Mouse (Mus musculus): ENCODE measurements at regions not wholly inside any gene's neighbourhood (a gene's known extent, or its start where the extent isn't known, plus 50 kb on each side); places are given as distances from the start of the nearest gene placed in this dataset.

- no peak overlapping the region for H3K27ac ChIP-seq (ENCODE audit: insufficient read depth, low read depth, low read length, poor library complexity, severe bottlenecking)
- no peak overlapping the region for H3K4me3 ChIP-seq (ENCODE audit: insufficient read depth in 1 of 2, low read depth in 1 of 2, low read length in 2 of 2, poor library complexity in 1 of 2, severe bottlenecking in 1 of 2)
- no peaks in the 10 kb centered on the region for H3K36me3 ChIP-seq (ENCODE audit: control insufficient read depth, insufficient read depth, low read length, poor library complexity, severe bottlenecking)
- in situ Hi-C loops (cut with MboI; ENCODE audit: low sequenced_read_pairs in 2 of 2, unreplicated experiment in 2 of 2): loop anchor here in 1 of 2 experiments (25.0 kb wide), 1 partner anchor 1788 kb away; no protein-coding TSS in a partner anchor
- TF ChIP-seq MAFK (IDR thresholded peaks at IDR 0.05; ENCODE audit: insufficient read depth, low read depth, low read length): no peak
- no peak for TF ChIP-seq ZNF384 (IDR thresholded peaks at IDR 0.05; ENCODE audit: low read depth, low read length)
- no peak for TF ChIP-seq CHD2 (IDR thresholded peaks at IDR 0.05; ENCODE audit: low read depth, low read length)
- DNase-seq (ENCODE audit: low read depth, low spot score): no peak
- no peak overlapping the region for H3K9ac ChIP-seq (ENCODE audit: insufficient read depth, low read depth, low read length, poor library complexity, severe bottlenecking)
- H3K9me3 ChIP-seq (ENCODE audit: control insufficient read depth, insufficient read depth, low read depth, low read length): no peaks in the 10 kb centered on the region
- no peaks in the 10 kb centered on the region for H3K4me1 ChIP-seq (ENCODE audit: control insufficient read depth in 2 of 2, insufficient read depth in 2 of 2, low read length in 2 of 2, poor library complexity in 1 of 2)
These were observed 97.0 kb upstream of the Galnt5 start for GRCm38 (mm10) chr2:57900580-57901247.

GRCm38 (mm10) chr2:57905184-57905583 is 92.5 kb upstream of the Galnt5 start:
- DNase-seq (ENCODE audit: low read depth, low spot score): no peak
- TF ChIP-seq ZNF384 (IDR thresholded peaks at IDR 0.05; ENCODE audit: low read depth, low read length) (no peak), CHD2 (IDR thresholded peaks at IDR 0.05; ENCODE audit: low read depth, low read length) (no peak), HCFC1 (IDR thresholded peaks at IDR 0.05; ENCODE audit: borderline replicate concordance, insufficient read depth, low read length) (no peak), ZC3H11A (IDR thresholded peaks at IDR 0.05; ENCODE audit: borderline replicate concordance, low read depth, low read length) (no peak), MAFK (IDR thresholded peaks at IDR 0.05; ENCODE audit: insufficient read depth, low read depth, low read length) (no peak)
- no peak overlapping the region for H3K27ac ChIP-seq (ENCODE audit: insufficient read depth, low read depth, low read length, poor library complexity, severe bottlenecking)
- H3K36me3 ChIP-seq (ENCODE audit: control insufficient read depth, insufficient read depth, low read length, poor library complexity, severe bottlenecking): no peaks in the 10 kb centered on the region
- no peak overlapping the region for H3K4me3 ChIP-seq (ENCODE audit: insufficient read depth in 1 of 2, low read depth in 1 of 2, low read length in 2 of 2, poor library complexity in 1 of 2, severe bottlenecking in 1 of 2)
- H3K9ac ChIP-seq (ENCODE audit: insufficient read depth, low read depth, low read length, poor library complexity, severe bottlenecking): no peak overlapping the region
- in situ Hi-C loops (cut with MboI; ENCODE audit: low sequenced_read_pairs in 2 of 2, unreplicated experiment in 2 of 2): loop anchor here in 1 of 2 experiments (25.0 kb wide), 1 partner anchor 1793 kb away; no protein-coding TSS in a partner anchor
- no peaks in the 10 kb centered on the region for H3K4me1 ChIP-seq (ENCODE audit: control insufficient read depth in 2 of 2, insufficient read depth in 2 of 2, low read length in 2 of 2, poor library complexity in 1 of 2)
- no peaks in the 10 kb centered on the region for H3K9me3 ChIP-seq (ENCODE audit: control insufficient read depth, insufficient read depth, low read depth, low read length)

- no peak overlapping the region for H3K9ac ChIP-seq (ENCODE audit: insufficient read depth, low read depth, low read length, poor library complexity, severe bottlenecking)
- no peaks in the 10 kb centered on the region for H3K36me3 ChIP-seq (ENCODE audit: control insufficient read depth, insufficient read depth, low read length, poor library complexity, severe bottlenecking)
- TF ChIP-seq HCFC1 (IDR thresholded peaks at IDR 0.05; ENCODE audit: borderline replicate concordance, insufficient read depth, low read length) (no peak), CHD2 (IDR thresholded peaks at IDR 0.05; ENCODE audit: low read depth, low read length) (no peak), ZC3H11A (IDR thresholded peaks at IDR 0.05; ENCODE audit: borderline replicate concordance, low read depth, low read length) (no peak), ZNF384 (IDR thresholded peaks at IDR 0.05; ENCODE audit: low read depth, low read length) (no peak), MAFK (IDR thresholded peaks at IDR 0.05; ENCODE audit: insufficient read depth, low read depth, low read length) (no peak)
- no peak overlapping the region for H3K27ac ChIP-seq (ENCODE audit: insufficient read depth, low read depth, low read length, poor library complexity, severe bottlenecking)
- no peak for DNase-seq (ENCODE audit: low read depth, low spot score)
- no peaks in the 10 kb centered on the region for H3K9me3 ChIP-seq (ENCODE audit: control insufficient read depth, insufficient read depth, low read depth, low read length)
- H3K4me1 ChIP-seq (ENCODE audit: control insufficient read depth in 2 of 2, insufficient read depth in 2 of 2, low read length in 2 of 2, poor library complexity in 1 of 2): no peaks in the 10 kb centered on the region
- in situ Hi-C loops (cut with MboI; ENCODE audit: low sequenced_read_pairs in 2 of 2, unreplicated experiment in 2 of 2): loop anchor here in 1 of 2 experiments (25.0 kb wide), 1 partner anchor 1795 kb away; no protein-coding TSS in a partner anchor
- no peak overlapping the region for H3K4me3 ChIP-seq (ENCODE audit: insufficient read depth in 1 of 2, low read depth in 1 of 2, low read length in 2 of 2, poor library complexity in 1 of 2, severe bottlenecking in 1 of 2)
These were observed 90.7 kb upstream of the Galnt5 start for GRCm38 (mm10) chr2:57906939-57907338.

- no peak for DNase-seq (ENCODE audit: low read depth, low spot score)
- H3K27ac ChIP-seq (ENCODE audit: insufficient read depth, low read depth, low read length, poor library complexity, severe bottlenecking): no peak overlapping the region
- no peaks in the 10 kb centered on the region for H3K4me1 ChIP-seq (ENCODE audit: control insufficient read depth in 2 of 2, insufficient read depth in 2 of 2, low read length in 2 of 2, poor library complexity in 1 of 2)
- H3K4me3 ChIP-seq (ENCODE audit: insufficient read depth in 1 of 2, low read depth in 1 of 2, low read length in 2 of 2, poor library complexity in 1 of 2, severe bottlenecking in 1 of 2): no peak overlapping the region
- H3K9ac ChIP-seq (ENCODE audit: insufficient read depth, low read depth, low read length, poor library complexity, severe bottlenecking): no peak overlapping the region
- H3K36me3 ChIP-seq (ENCODE audit: control insufficient read depth, insufficient read depth, low read length, poor library complexity, severe bottlenecking): no peaks in the 10 kb centered on the region
- H3K9me3 ChIP-seq (ENCODE audit: control insufficient read depth, insufficient read depth, low read depth, low read length): no peaks in the 10 kb centered on the region
- TF ChIP-seq ZNF384 (IDR thresholded peaks at IDR 0.05; ENCODE audit: low read depth, low read length): no peak
- TF ChIP-seq CHD2 (IDR thresholded peaks at IDR 0.05; ENCODE audit: low read depth, low read length): no peak
- TF ChIP-seq MAFK (IDR thresholded peaks at IDR 0.05; ENCODE audit: insufficient read depth, low read depth, low read length): no peak
- TF ChIP-seq HCFC1 (IDR thresholded peaks at IDR 0.05; ENCODE audit: borderline replicate concordance, insufficient read depth, low read length): no peak
- TF ChIP-seq ZC3H11A (IDR thresholded peaks at IDR 0.05; ENCODE audit: borderline replicate concordance, low read depth, low read length): no peak
- in situ Hi-C loops (cut with MboI; ENCODE audit: low sequenced_read_pairs in 2 of 2, unreplicated experiment in 2 of 2): loop anchor here in 1 of 2 experiments (25.0 kb wide), 1 partner anchor 1797 kb away; no protein-coding TSS in a partner anchor
These were observed 88.0 kb upstream of the Galnt5 start for GRCm38 (mm10) chr2:57909706-57910105.

Data from ES-E14 (cell line).